Mouse (Mus musculus): ENCODE measurements around the gene 1600015I10Rik. TPM values are rescaled to one million over a fixed set of nuclear protein-coding genes. Genes with fewer than 3 reads are reported as not detected.

1600015I10Rik gene
- total and polyA plus RNA-seq, 2 experiments from 2014 or later: 0.08 TPM; not detected in 1

DNA sequence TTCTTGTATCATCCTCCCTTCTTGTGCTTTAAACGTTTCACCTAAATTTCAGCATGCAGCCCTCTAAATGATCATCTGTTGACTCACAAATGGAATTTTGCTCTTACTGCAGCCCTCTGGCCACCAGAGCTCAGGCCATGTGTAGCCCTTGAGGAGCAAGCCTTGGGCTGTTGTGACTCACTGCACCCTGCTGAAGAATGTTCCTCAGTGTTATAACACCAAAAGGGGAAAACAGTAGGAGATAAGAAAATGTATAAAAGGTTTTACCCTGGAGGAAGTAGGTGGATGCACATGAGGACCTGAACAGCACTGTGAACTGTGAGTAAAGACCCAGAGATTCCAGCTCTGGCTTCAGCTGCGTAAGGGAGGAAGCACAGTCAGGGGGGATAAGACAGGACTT lies 45.0 kb downstream of the 1600015I10Rik start, which contains the start of gene Doxl2:
Gene Doxl2, plus strand, starts transcription at position 301 of the 400 bp plus-strand sequence.
- Histone ChIP-seq H3K4me1 (ENCODE audit: control insufficient read depth, insufficient read depth) (no peaks in the 10 kb centered on the region), H3K4me2 (ENCODE audit: low read depth, low read length) (no peak within 1 kb of the TSS), H3K27ac (ENCODE audit: low read depth) (no peak within 1 kb of the TSS), H3K27me3 (ENCODE audit: control insufficient read depth, insufficient read depth, low read length) (no peaks in the 10 kb centered on the region), H3K4me3 (ENCODE audit: low read depth, low read length) (no peak within 1 kb of the TSS), H3K36me3 (replicated peaks; ENCODE audit: control insufficient read depth, insufficient read depth, low read length) (no peaks in the 10 kb centered on the region), H3K9ac (replicated peaks; ENCODE audit: low read depth, low read length) (no peak within 1 kb of the TSS), H3K9me3 (replicated peaks; ENCODE audit: control insufficient read depth, low read length) (no peaks in the 10 kb centered on the region)
- ATAC-seq (ENCODE audit: insufficient read depth, low read depth) (no peak), DNase-seq (ENCODE audit: low spot score) (no peak)
- WGBS: 71% methylated on average over 2 of the region's 2 CpGs
- no peak for TF ChIP-seq CTCF (IDR thresholded peaks at IDR 0.05; ENCODE audit: low read depth)

GRCm38 (mm10) chr6:48979616-48980015 lies 49.9 kb downstream of the 1600015I10Rik start:
- no peak overlapping the region for H3K4me2 ChIP-seq (ENCODE audit: low read depth, low read length)
- no peak overlapping the region for H3K27ac ChIP-seq (ENCODE audit: low read depth)
- no peaks in the 10 kb centered on the region for H3K36me3 ChIP-seq (replicated peaks; ENCODE audit: control insufficient read depth, insufficient read depth, low read length)
- no peaks in the 10 kb centered on the region for H3K9me3 ChIP-seq (replicated peaks; ENCODE audit: control insufficient read depth, low read length)
- no peak for DNase-seq (ENCODE audit: low spot score)
- no peak for ATAC-seq (ENCODE audit: insufficient read depth, low read depth)
- TF ChIP-seq CTCF (IDR thresholded peaks at IDR 0.05; ENCODE audit: low read depth): no peak
- TF ChIP-seq EP300 (IDR thresholded peaks at IDR 0.05; ENCODE audit: low read depth): no peak
- no peaks in the 10 kb centered on the region for H3K27me3 ChIP-seq (ENCODE audit: control insufficient read depth, insufficient read depth, low read length)
- H3K4me1 ChIP-seq (ENCODE audit: control insufficient read depth, insufficient read depth): no peaks in the 10 kb centered on the region
- 37% methylated on average over 1 of the region's 1 CpGs for WGBS
- H3K4me3 ChIP-seq (ENCODE audit: low read depth, low read length): no peak overlapping the region
- H3K9ac ChIP-seq (replicated peaks; ENCODE audit: low read depth, low read length): no peak overlapping the region

DNA sequence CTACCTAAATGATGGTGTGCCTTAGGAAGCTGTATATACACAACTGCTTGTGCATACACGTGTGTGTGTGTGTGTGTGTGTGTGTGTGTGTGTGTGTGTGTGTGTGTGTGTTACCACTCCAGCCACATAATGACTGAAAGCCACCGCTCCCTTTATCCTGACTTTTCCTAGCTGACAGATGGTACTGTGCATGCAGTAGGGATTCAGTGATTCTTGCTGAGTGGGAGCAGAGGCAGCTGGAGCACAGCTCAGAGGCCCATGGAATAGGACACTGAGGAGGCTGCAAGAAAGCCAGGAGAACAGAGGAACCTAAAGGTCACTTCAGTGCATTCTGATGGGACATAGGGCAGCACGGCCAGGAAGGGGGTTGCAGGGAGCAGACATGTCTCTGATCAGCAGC lies 52.6 kb downstream of the 1600015I10Rik start:
- Histone ChIP-seq H3K4me1 (ENCODE audit: control insufficient read depth, insufficient read depth) (no peaks in the 10 kb centered on the region), H3K4me3 (ENCODE audit: low read depth, low read length) (no peak overlapping the region), H3K4me2 (ENCODE audit: low read depth, low read length) (no peak overlapping the region), H3K9ac (replicated peaks; ENCODE audit: low read depth, low read length) (no peak overlapping the region), H3K36me3 (replicated peaks; ENCODE audit: control insufficient read depth, insufficient read depth, low read length) (no peaks in the 10 kb centered on the region), H3K27ac (ENCODE audit: low read depth) (no peak overlapping the region), H3K27me3 (ENCODE audit: control insufficient read depth, insufficient read depth, low read length) (no peaks in the 10 kb centered on the region), H3K9me3 (replicated peaks; ENCODE audit: control insufficient read depth, low read length) (no peaks in the 10 kb centered on the region)
- DNase-seq (ENCODE audit: low spot score) (no peak), ATAC-seq (ENCODE audit: insufficient read depth, low read depth) (no peak)
- no peak for TF ChIP-seq EP300 (IDR thresholded peaks at IDR 0.05; ENCODE audit: low read depth)
- TF ChIP-seq CTCF (IDR thresholded peaks at IDR 0.05; ENCODE audit: low read depth): no peak
- WGBS: 62% methylated on average over 3 of the region's 3 CpGs

Other genes starting within 250 kb of the 1600015I10Rik start
- gene Gimap4, start 245.3 kb upstream of the 1600015I10Rik start, total RNA-seq (2014; rRNA removed; ENCODE audit: low replicate concordance): 23.0 and 27.1 TPM in 2 replicates
- gene Gimap4, start 245.3 kb upstream of the 1600015I10Rik start, polyA plus RNA-seq (2015; fragmentation: Nextera tagmentation; extraction: Ambion mirVana): 37.4 and 43.8 TPM in 2 replicates
- gene Gimap6, start 221.7 kb upstream of the 1600015I10Rik start, total RNA-seq (2014; rRNA removed; ENCODE audit: low replicate concordance): 38.5 and 39.3 TPM in 2 replicates
- gene Gimap6, start 221.7 kb upstream of the 1600015I10Rik start, polyA plus RNA-seq (2015; fragmentation: Nextera tagmentation; extraction: Ambion mirVana): 40.4 and 41.1 TPM in 2 replicates
- gene Gm28053, start 211.3 kb upstream of the 1600015I10Rik start, total RNA-seq (2014; rRNA removed; ENCODE audit: low replicate concordance): not detected in 2 replicates
- 3.0 and 4.1 TPM in 2 replicates for gene Gm28053, start 211.3 kb upstream of the 1600015I10Rik start, polyA plus RNA-seq (2015; fragmentation: Nextera tagmentation; extraction: Ambion mirVana)
- gene Gimap7, start 211.3 kb upstream of the 1600015I10Rik start, total RNA-seq (2014; rRNA removed; ENCODE audit: low replicate concordance): not detected in 2 replicates
- not detected in 2 replicates for gene Gimap7, start 211.3 kb upstream of the 1600015I10Rik start, polyA plus RNA-seq (2015; fragmentation: Nextera tagmentation; extraction: Ambion mirVana)
- 14.5 and 19.7 TPM in 2 replicates for gene Gimap1, start 190.8 kb upstream of the 1600015I10Rik start, total RNA-seq (2014; rRNA removed; ENCODE audit: low replicate concordance)
- 22.7 and 23.1 TPM in 2 replicates for gene Gimap1, start 190.8 kb upstream of the 1600015I10Rik start, polyA plus RNA-seq (2015; fragmentation: Nextera tagmentation; extraction: Ambion mirVana)
- 8.4 and 46.7 TPM in 2 replicates for gene Gimap5, start 183.7 kb upstream of the 1600015I10Rik start, total RNA-seq (2014; rRNA removed; ENCODE audit: low replicate concordance)
- gene Gimap5, start 183.7 kb upstream of the 1600015I10Rik start, polyA plus RNA-seq (2015; fragmentation: Nextera tagmentation; extraction: Ambion mirVana): 8.4 and 12.2 TPM in 2 replicates
- not detected in 2 replicates for gene Gimap3, start 159.0 kb upstream of the 1600015I10Rik start, total RNA-seq (2014; rRNA removed; ENCODE audit: low replicate concordance)
- gene Gimap3, start 159.0 kb upstream of the 1600015I10Rik start, polyA plus RNA-seq (2015; fragmentation: Nextera tagmentation; extraction: Ambion mirVana): 0.08 TPM in 1 of 2 replicates, not detected in the other
- gene Tmem176a, start 89.0 kb upstream of the 1600015I10Rik start, total RNA-seq (2014; rRNA removed; ENCODE audit: low replicate concordance): 54.2 and 61.1 TPM in 2 replicates
- gene Tmem176a, start 89.0 kb upstream of the 1600015I10Rik start, polyA plus RNA-seq (2015; fragmentation: Nextera tagmentation; extraction: Ambion mirVana): 53.4 and 58.2 TPM in 2 replicates
- 93.9 and 147 TPM in 2 replicates for gene Tmem176b, start 88.4 kb upstream of the 1600015I10Rik start, total RNA-seq (2014; rRNA removed; ENCODE audit: low replicate concordance)
- gene Tmem176b, start 88.4 kb upstream of the 1600015I10Rik start, polyA plus RNA-seq (2015; fragmentation: Nextera tagmentation; extraction: Ambion mirVana): 168 and 184 TPM in 2 replicates
- 0.99 TPM in 1 of 2 replicates, not detected in the other for gene Aoc1, start 57.0 kb upstream of the 1600015I10Rik start, total RNA-seq (2014; rRNA removed; ENCODE audit: low replicate concordance)
- 0.26 TPM in 1 of 2 replicates, not detected in the other for gene Aoc1, start 57.0 kb upstream of the 1600015I10Rik start, polyA plus RNA-seq (2015; fragmentation: Nextera tagmentation; extraction: Ambion mirVana)
- not detected in 2 replicates for gene Doxl2, start 45.1 kb downstream of the 1600015I10Rik start, total RNA-seq (2014; rRNA removed; ENCODE audit: low replicate concordance)
- not detected in 2 replicates for gene Doxl2, start 45.1 kb downstream of the 1600015I10Rik start, polyA plus RNA-seq (2015; fragmentation: Nextera tagmentation; extraction: Ambion mirVana)
- not detected in 2 replicates for gene Svs1, start 57.0 kb downstream of the 1600015I10Rik start, total RNA-seq (2014; rRNA removed; ENCODE audit: low replicate concordance)
- not detected in 2 replicates for gene Svs1, start 57.0 kb downstream of the 1600015I10Rik start, polyA plus RNA-seq (2015; fragmentation: Nextera tagmentation; extraction: Ambion mirVana)
- gene Gpnmb, start 106.7 kb downstream of the 1600015I10Rik start, total RNA-seq (2014; rRNA removed; ENCODE audit: low replicate concordance): 5.1 and 13.7 TPM in 2 replicates
- 4.0 and 7.2 TPM in 2 replicates for gene Gpnmb, start 106.7 kb downstream of the 1600015I10Rik start, polyA plus RNA-seq (2015; fragmentation: Nextera tagmentation; extraction: Ambion mirVana)
- gene Malsu1, start 143.9 kb downstream of the 1600015I10Rik start, total RNA-seq (2014; rRNA removed; ENCODE audit: low replicate concordance): 20.0 and 35.3 TPM in 2 replicates
- 97.6 and 105 TPM in 2 replicates for gene Malsu1, start 143.9 kb downstream of the 1600015I10Rik start, polyA plus RNA-seq (2015; fragmentation: Nextera tagmentation; extraction: Ambion mirVana)